Mouse (Mus musculus) small intestine, adult 2 months (tissue): Measurements from ENCODE around the gene 4933411K16Rik. TPM values are rescaled to one million over a fixed set of nuclear protein-coding genes. Genes with fewer than 3 reads are reported as not detected.

Experiments
- H3K27ac ChIP-seq: fragments of 200-500 bp; 2 replicates; pipeline ENCODE4 v1.5.1; 2012; ENCODE audit warnings: low read depth, low read length, control low read depth, inconsistent platforms; ENCODE audit not compliant: insufficient read depth
- H3K27me3 ChIP-seq: fragments of 200-500 bp; 2 replicates; pipeline ENCODE4 v1.6.1; 2012; ENCODE audit warnings: mild to moderate bottlenecking, moderate library complexity, low read length, inconsistent platforms; ENCODE audit not compliant: control insufficient read depth, insufficient read depth
- H3K36me3 ChIP-seq: fragments of 200-500 bp; 2 replicates; pipeline ENCODE4 v1.6.1; 2012; ENCODE audit warnings: mild to moderate bottlenecking, low read length, control low read depth, inconsistent platforms; ENCODE audit not compliant: control insufficient read depth, insufficient read depth
- H3K4me1 ChIP-seq: fragments of 200-500 bp; 2 replicates; pipeline ENCODE4 v1.6.1; 2012; ENCODE audit warnings: low read length, inconsistent platforms, mixed read lengths; ENCODE audit not compliant: control insufficient read depth, insufficient read depth, insufficient read length
- H3K4me3 ChIP-seq: fragments of 200-500 bp; 2 replicates; pipeline ENCODE4 v1.5.1; 2012; ENCODE audit warnings: low read depth, mild to moderate bottlenecking, control low read depth, inconsistent platforms, low read length, moderate library complexity
- CTCF ChIP-seq: fragments of 200-500 bp; IDR thresholded peaks from 2 replicates; pipeline ENCODE4 v1.5.1; 2012; ENCODE audit warnings: low read depth, mild to moderate bottlenecking, control low read depth, inconsistent platforms, low read length, moderate library complexity, mixed read lengths; ENCODE audit not compliant: insufficient replicate concordance, insufficient read length; ENCODE audit errors: extremely low read depth
- POLR2A ChIP-seq: fragments of 200-500 bp; IDR thresholded peaks from 2 replicates; pipeline ENCODE4 v1.6.1; 2012; ENCODE audit warnings: low read depth, mild to moderate bottlenecking, control low read depth, inconsistent platforms, low read length, moderate library complexity
- WGBS: fragments of 180-500 bp; shearing (Covaris S2); methylation state at CpG from one replicate; pipeline ENCODE4 v1.1.7; 2018; 5-methylcytosine and 5-hydroxymethylcytosine counted together
- polyA plus RNA-seq: library from polyadenylated mRNA; depleted of rRNA; stranded (reverse); fragments of >200 nt; gene quantifications from 2 replicates; pipeline ENCODE4 v1.2.3, GENCODE M21; 2012; rRNA removed

Gene 4933411K16Rik
- polyA plus RNA-seq = 0.06 TPM in 1 of 2 replicates, not detected in the other

DNA sequence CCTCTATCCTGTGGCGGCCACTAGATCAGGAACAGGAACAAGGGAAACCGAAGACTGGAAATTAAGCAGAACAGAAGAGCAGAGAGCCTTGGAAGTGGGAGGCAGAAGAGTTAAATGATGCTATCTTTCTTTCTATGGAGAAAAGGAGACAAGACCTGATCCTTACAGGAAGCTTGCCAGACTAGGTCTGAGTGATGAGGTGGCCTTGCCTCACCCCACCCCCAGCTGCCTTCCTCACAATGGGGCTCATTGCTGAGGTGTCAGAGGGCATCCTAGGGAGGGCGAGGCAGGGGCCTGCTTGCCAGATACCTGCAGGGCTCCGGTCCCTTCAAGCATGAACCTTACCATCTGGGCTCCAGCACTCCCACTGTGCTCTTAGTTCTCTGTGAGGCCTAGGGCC lies at the start of gene 4933411K16Rik:
4933411K16Rik (plus strand) TSS at position 301 of the 400 bp plus-strand sequence.
- no peak within 1 kb of the TSS for H3K4me3 ChIP-seq
- H3K4me1 ChIP-seq = no peaks in the 10 kb centered on the region
- no peaks in the 10 kb centered on the region for H3K36me3 ChIP-seq
- no peak for TF ChIP-seq CTCF
- no peak for TF ChIP-seq POLR2A
- WGBS = 81% methylated on average over 4 of the region's 4 CpGs
- no peaks in the 10 kb centered on the region for H3K27me3 ChIP-seq
- H3K27ac ChIP-seq = no peak within 1 kb of the TSS

DNA sequence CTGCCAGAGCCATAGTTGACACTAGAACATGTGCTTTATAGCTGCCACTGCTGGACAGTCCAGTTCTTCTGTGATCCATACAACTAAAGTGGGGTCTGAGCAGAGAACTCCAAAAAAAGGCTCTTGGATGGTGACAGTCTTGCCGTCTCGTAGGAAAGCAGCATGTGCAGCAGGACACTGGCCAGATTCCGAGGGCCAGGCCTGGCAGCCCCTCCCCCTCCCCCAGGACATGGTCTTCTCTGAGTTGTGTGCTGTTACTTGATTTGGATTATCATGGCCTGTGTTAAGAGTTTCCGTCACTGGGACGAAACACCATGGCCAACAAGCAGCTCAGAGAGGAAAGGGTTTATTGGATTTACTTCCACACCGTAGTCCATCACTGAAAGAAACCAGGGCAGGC lies 47.8 kb upstream of the 4933411K16Rik start:
- Histone ChIP-seq H3K4me1 (peaks cover 4% of the 10 kb centered on the region; the same call in 1 of the 2 replicates), H3K4me3 (no peak overlapping the region), H3K36me3 (no peaks in the 10 kb centered on the region), H3K27ac (no peak overlapping the region), H3K27me3 (no peaks in the 10 kb centered on the region)
- no peak for TF ChIP-seq POLR2A
- TF ChIP-seq CTCF = no peak
- 81% methylated on average over 6 of the region's 6 CpGs for WGBS

DNA sequence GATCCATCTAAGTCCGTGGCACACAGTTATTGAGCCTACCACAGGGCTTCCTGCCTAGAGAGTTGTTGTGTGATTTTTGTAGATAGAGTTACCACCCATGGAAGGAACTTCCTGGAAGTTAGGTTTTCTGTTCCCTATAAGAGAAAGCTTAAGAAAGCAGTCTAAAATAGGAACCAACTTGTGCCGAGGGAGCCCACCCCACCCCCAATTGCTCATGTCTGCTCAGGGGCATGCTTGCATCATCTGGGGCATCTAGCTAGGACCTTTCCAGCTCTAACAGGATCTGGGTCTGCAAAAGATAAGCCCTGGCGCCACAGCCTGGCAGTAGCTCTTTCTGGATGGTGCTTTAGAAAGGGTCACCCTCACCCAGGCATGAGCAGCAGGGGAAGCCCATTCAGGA lies 46.4 kb upstream of the 4933411K16Rik start:
- TF ChIP-seq CTCF (no peak), POLR2A (no peak)
- Histone ChIP-seq H3K27ac (no peak overlapping the region), H3K4me3 (no peak overlapping the region), H3K36me3 (no peaks in the 10 kb centered on the region), H3K4me1 (peaks cover 4% of the 10 kb centered on the region; the same call in 1 of the 2 replicates), H3K27me3 (no peaks in the 10 kb centered on the region)
- 49% methylated on average over 3 of the region's 3 CpGs for WGBS

DNA sequence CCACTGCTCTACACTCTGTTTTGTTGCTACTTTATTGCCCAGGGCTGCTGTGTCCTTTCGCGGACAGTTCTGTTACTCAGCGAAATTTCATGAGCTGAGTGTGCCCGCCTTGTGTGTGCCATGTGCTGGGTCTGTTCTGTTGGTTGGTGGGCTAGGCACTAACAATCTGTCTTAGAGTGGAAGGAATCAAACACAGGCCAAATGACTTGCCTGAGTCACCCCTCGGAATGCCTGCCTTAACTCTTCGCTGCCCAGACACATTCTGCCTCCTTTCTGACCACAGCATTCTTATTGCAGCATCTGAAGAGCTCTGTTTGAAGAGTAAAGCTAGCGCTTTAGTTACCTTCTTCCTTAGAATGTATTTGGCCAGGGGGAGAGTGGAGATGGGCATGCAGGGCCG lies 45.5 kb upstream of the 4933411K16Rik start:
- H3K27me3 ChIP-seq = no peaks in the 10 kb centered on the region
- H3K27ac ChIP-seq = no peak overlapping the region
- H3K4me3 ChIP-seq = no peak overlapping the region
- no peaks in the 10 kb centered on the region for H3K36me3 ChIP-seq
- no peaks in the 10 kb centered on the region; the same call in 1 of the 2 replicates for H3K4me1 ChIP-seq
- TF ChIP-seq CTCF (no peak), POLR2A (no peak)
- 60% methylated on average over 8 of the region's 8 CpGs for WGBS

DNA sequence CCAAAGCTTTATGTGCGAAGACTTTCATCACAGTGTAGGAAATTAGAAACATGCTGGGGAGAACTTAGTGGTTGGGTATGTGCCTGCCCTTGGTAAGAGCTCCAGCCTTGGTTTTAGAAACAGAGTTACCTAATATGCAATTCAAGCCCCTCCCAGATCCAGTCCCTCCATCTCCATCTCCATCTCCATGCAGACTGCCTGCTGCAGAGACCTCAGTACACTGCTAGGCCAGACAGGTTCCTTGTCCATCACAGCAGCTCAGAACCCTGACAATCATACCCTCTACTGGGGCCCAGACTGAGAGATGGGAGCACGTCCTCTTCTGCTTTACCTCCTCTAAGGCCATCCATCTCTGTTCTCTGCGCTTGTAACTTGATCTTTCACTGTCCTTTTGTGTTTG lies 43.5 kb upstream of the 4933411K16Rik start:
- no peak for TF ChIP-seq POLR2A
- WGBS = 88% methylated on average over 3 of the region's 3 CpGs
- Histone ChIP-seq H3K36me3 (no peaks in the 10 kb centered on the region), H3K27ac (no peak overlapping the region), H3K4me3 (no peak overlapping the region), H3K27me3 (no peaks in the 10 kb centered on the region), H3K4me1 (no peaks in the 10 kb centered on the region; the same call in 1 of the 2 replicates)

DNA sequence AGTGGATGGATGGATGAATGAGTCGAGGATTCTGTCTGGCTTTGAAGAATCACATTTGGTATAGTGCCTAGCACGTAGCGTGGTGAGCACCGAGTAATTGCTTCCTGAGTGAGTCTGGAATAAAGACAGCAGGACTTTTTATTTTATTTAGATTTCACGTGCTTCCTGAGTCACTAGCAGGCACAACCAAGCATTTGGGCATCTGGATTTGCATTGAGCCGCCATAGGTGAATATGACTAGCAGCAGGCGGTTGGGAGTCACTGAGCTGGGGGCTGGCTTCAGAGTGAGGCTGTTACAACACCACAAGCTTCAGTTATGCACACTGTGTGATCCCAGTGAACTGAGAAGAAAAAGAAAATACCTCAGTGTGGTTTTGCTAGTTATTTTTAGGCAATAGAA lies 43.0 kb upstream of the 4933411K16Rik start:
- no peak overlapping the region for H3K4me3 ChIP-seq
- H3K27me3 ChIP-seq = no peaks in the 10 kb centered on the region
- H3K4me1 ChIP-seq = no peaks in the 10 kb centered on the region; the same call in 1 of the 2 replicates
- 78% methylated on average over 7 of the region's 7 CpGs for WGBS
- no peak for TF ChIP-seq POLR2A
- no peak for TF ChIP-seq CTCF
- H3K36me3 ChIP-seq = no peaks in the 10 kb centered on the region
- H3K27ac ChIP-seq = no peak overlapping the region

DNA sequence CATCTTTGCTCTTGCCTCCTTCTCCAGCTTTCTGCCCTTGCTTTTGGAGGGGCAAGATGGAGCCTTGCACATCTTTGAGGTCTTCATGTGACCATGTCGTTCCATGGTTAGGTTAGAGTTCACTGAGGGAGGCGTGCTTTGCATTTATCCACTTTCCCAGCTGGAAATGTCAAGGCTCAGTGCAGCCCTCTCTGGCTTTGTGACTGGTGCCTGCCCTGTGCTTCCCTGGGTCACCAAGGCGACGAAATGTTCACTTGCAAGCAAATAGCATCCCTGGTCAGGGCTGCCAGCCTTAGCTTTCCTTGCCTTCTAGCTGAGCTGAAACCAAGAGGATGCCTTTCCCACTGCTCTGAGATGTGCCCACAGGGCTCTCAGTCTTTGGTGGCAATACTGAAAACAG lies 41.6 kb upstream of the 4933411K16Rik start:
- Histone ChIP-seq H3K4me1 (no peaks in the 10 kb centered on the region; the same call in 1 of the 2 replicates), H3K4me3 (no peak overlapping the region), H3K27ac (no peak overlapping the region), H3K36me3 (no peaks in the 10 kb centered on the region), H3K27me3 (no peaks in the 10 kb centered on the region)
- 82% methylated on average over 4 of the region's 4 CpGs for WGBS
- no peak for TF ChIP-seq CTCF
- no peak for TF ChIP-seq POLR2A

DNA sequence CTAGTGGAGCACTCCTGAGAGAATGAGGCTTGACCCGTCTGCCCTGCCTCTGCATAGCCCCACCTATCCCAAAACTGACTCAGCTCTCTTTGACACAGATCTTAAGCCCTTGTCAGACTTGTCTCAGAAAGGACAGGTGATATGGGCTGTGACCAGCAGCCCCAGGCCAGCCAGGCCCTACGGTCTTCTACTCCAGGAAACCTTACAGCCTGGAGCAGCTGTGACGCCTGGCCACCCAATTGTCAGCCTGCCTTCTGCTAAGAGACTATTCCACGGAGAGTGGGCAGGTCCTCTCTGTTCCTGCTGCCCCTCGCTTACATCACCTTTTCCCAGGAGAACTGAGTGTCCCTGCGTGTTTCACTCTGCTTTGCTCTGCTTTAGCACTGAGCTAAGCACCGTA lies 40.9 kb upstream of the 4933411K16Rik start:
- no peaks in the 10 kb centered on the region for H3K36me3 ChIP-seq
- TF ChIP-seq CTCF (no peak), POLR2A (no peak)
- 88% methylated on average over 7 of the region's 7 CpGs for WGBS
- H3K27me3 ChIP-seq = no peaks in the 10 kb centered on the region
- H3K27ac ChIP-seq = no peak overlapping the region
- H3K4me3 ChIP-seq = no peak overlapping the region
- no peaks in the 10 kb centered on the region for H3K4me1 ChIP-seq
